Mouse (Mus musculus) embryonic facial prominence, embryonic 11.5 days (tissue): ENCODE measurements at regions not wholly inside any gene's neighbourhood (a gene's known extent, or its start where the extent isn't known, plus 50 kb on each side); places are given as distances from the start of the nearest gene placed in this dataset.

Source experiments
- ATAC-seq: fragments of 200-750 bp; cut with Nextera tagmentation; replicated peaks from 2 replicates; pipeline ENCODE4 v1.8.0; 2017; ENCODE audit warnings: low read depth; ENCODE audit not compliant: insufficient number of reproducible peaks, low FRiP score, low TSS enrichment
- DNase-seq: peaks from one replicate; pipeline ENCODE4 v3.0.0-alpha.2; 2015; ENCODE audit warnings: low spot score
- H3K27ac ChIP-seq: fragments of 300-500 bp; sonication (generic); replicated peaks from 2 replicates; pipeline ENCODE4 v1.5.1; 2014; ENCODE audit warnings: mild to moderate bottlenecking, low read depth, low read length, control low read depth
- H3K27me3 ChIP-seq: fragments of 300-500 bp; sonication (generic); 2 replicates; pipeline ENCODE4 v1.6.1; 2014; ENCODE audit warnings: mild to moderate bottlenecking, low read length, moderate library complexity, mixed read lengths; ENCODE audit not compliant: control insufficient read depth, insufficient read depth
- H3K36me3 ChIP-seq: fragments of 300-500 bp; sonication (generic); replicated peaks from 2 replicates; pipeline ENCODE4 v1.6.1; 2014; ENCODE audit warnings: low read depth, mild to moderate bottlenecking, low read length, moderate library complexity, mixed read lengths; ENCODE audit not compliant: control insufficient read depth, insufficient read depth
- H3K4me1 ChIP-seq: fragments of 300-500 bp; sonication (generic); 2 replicates; pipeline ENCODE4 v1.6.1; 2014; ENCODE audit warnings: low read length, mixed read lengths; ENCODE audit not compliant: control insufficient read depth, insufficient read depth
- H3K4me2 ChIP-seq: fragments of 300-500 bp; sonication (generic); 2 replicates; pipeline ENCODE4 v1.6.1; 2014; ENCODE audit warnings: low read depth, mild to moderate bottlenecking, control low read depth, low read length, moderate library complexity
- H3K4me3 ChIP-seq: fragments of 300-500 bp; sonication (generic); 2 replicates; pipeline ENCODE4 v1.5.1; 2014; ENCODE audit warnings: low read depth, low read length, control low read depth
- H3K9ac ChIP-seq: fragments of 300-500 bp; sonication (generic); replicated peaks from 2 replicates; pipeline ENCODE4 v1.6.1; 2014; ENCODE audit warnings: mild to moderate bottlenecking, control low read depth, low read length
- H3K9me3 ChIP-seq: fragments of 300-500 bp; sonication (generic); replicated peaks from 2 replicates; pipeline ENCODE4 v1.6.1; 2016; ENCODE audit warnings: mild to moderate bottlenecking, low read length, inconsistent platforms, mixed read lengths; ENCODE audit not compliant: control insufficient read depth
- WGBS: fragments of 180-500 bp; shearing (Covaris S2); extraction: QIAGEN DNeasy Blood & Tissue Kit; methylation state at CpG from one replicate; pipeline ENCODE4 v1.1.7; 2014; 5-methylcytosine and 5-hydroxymethylcytosine counted together

GRCm38 (mm10) chr1:76194844-76195243, 648.8 kb downstream of the Slc4a3 start:
- no peak for ATAC-seq
- Histone ChIP-seq H3K36me3 (no peaks in the 10 kb centered on the region), H3K4me2 (no peak overlapping the region), H3K4me3 (no peak overlapping the region), H3K27me3 (no peaks in the 10 kb centered on the region), H3K9ac (no peak overlapping the region), H3K9me3 (no peaks in the 10 kb centered on the region), H3K27ac (no peak overlapping the region), H3K4me1 (no peaks in the 10 kb centered on the region)
- 87% methylated on average over 4 of the region's 4 CpGs for WGBS
- no peak for DNase-seq

GRCm38 (mm10) chr1:76197651-76198050, 651.6 kb downstream of the Slc4a3 start:
- 80% methylated on average over 3 of the region's 3 CpGs for WGBS
- Histone ChIP-seq H3K9ac (no peak overlapping the region), H3K4me2 (no peak overlapping the region), H3K9me3 (no peaks in the 10 kb centered on the region), H3K27me3 (no peaks in the 10 kb centered on the region), H3K4me1 (no peaks in the 10 kb centered on the region), H3K4me3 (no peak overlapping the region), H3K27ac (no peak overlapping the region), H3K36me3 (no peaks in the 10 kb centered on the region)
- ATAC-seq (no peak), DNase-seq (no peak)

GRCm38 (mm10) chr1:76200906-76201305, 654.8 kb downstream of the Slc4a3 start:
- Histone ChIP-seq H3K36me3 (no peaks in the 10 kb centered on the region), H3K4me3 (no peak overlapping the region), H3K9me3 (no peaks in the 10 kb centered on the region), H3K27ac (no peak overlapping the region), H3K27me3 (no peaks in the 10 kb centered on the region), H3K4me2 (no peak overlapping the region), H3K4me1 (no peaks in the 10 kb centered on the region), H3K9ac (no peak overlapping the region)
- ATAC-seq (no peak), DNase-seq (peak; percentile 30)
- WGBS: 54% methylated on average over 3 of the region's 3 CpGs

- no peak overlapping the region for H3K9ac ChIP-seq
- H3K9me3 ChIP-seq: no peaks in the 10 kb centered on the region
- no peak for DNase-seq
- H3K27ac ChIP-seq: no peak overlapping the region
- H3K27me3 ChIP-seq: no peaks in the 10 kb centered on the region
- WGBS: 94% methylated on average over 5 of the region's 5 CpGs
- H3K4me2 ChIP-seq: no peak overlapping the region
- no peaks in the 10 kb centered on the region for H3K36me3 ChIP-seq
- no peak overlapping the region for H3K4me3 ChIP-seq
- ATAC-seq: no peak
- no peaks in the 10 kb centered on the region for H3K4me1 ChIP-seq
Measured at GRCm38 (mm10) chr1:76212486-76212885, 666.4 kb downstream of the Slc4a3 start.

- no peak for DNase-seq
- 68% methylated on average over 3 of the region's 3 CpGs for WGBS
- H3K9ac ChIP-seq: no peak overlapping the region
- no peaks in the 10 kb centered on the region for H3K9me3 ChIP-seq
- H3K27ac ChIP-seq: no peak overlapping the region
- no peak overlapping the region for H3K4me2 ChIP-seq
- no peaks in the 10 kb centered on the region for H3K27me3 ChIP-seq
- H3K4me3 ChIP-seq: no peak overlapping the region
- H3K36me3 ChIP-seq: no peaks in the 10 kb centered on the region
- H3K4me1 ChIP-seq: no peaks in the 10 kb centered on the region
- ATAC-seq: no peak
Measured at GRCm38 (mm10) chr1:76244721-76245120, 698.7 kb downstream of the Slc4a3 start.

- no peaks in the 10 kb centered on the region for H3K36me3 ChIP-seq
- no peaks in the 10 kb centered on the region for H3K9me3 ChIP-seq
- no peak for DNase-seq
- H3K27ac ChIP-seq: no peak overlapping the region
- H3K4me1 ChIP-seq: no peaks in the 10 kb centered on the region
- H3K27me3 ChIP-seq: no peaks in the 10 kb centered on the region
- H3K4me2 ChIP-seq: no peak overlapping the region
- H3K9ac ChIP-seq: no peak overlapping the region
- WGBS: 23% methylated on average over 8 of the region's 8 CpGs
- no peak overlapping the region for H3K4me3 ChIP-seq
- ATAC-seq: no peak
Measured at GRCm38 (mm10) chr1:76246181-76246796, 700.2 kb downstream of the Slc4a3 start.

GRCm38 (mm10) chr1:76247126-76247525, 701.1 kb downstream of the Slc4a3 start:
- H3K4me2 ChIP-seq: no peak overlapping the region
- H3K27ac ChIP-seq: no peak overlapping the region
- no peaks in the 10 kb centered on the region for H3K36me3 ChIP-seq
- WGBS: 34% methylated on average over 8 of the region's 8 CpGs
- H3K9ac ChIP-seq: no peak overlapping the region
- no peaks in the 10 kb centered on the region for H3K27me3 ChIP-seq
- DNase-seq (peak; percentile 56), ATAC-seq (no peak)
- no peaks in the 10 kb centered on the region for H3K4me1 ChIP-seq
- no peak overlapping the region for H3K4me3 ChIP-seq
- H3K9me3 ChIP-seq: no peaks in the 10 kb centered on the region

GRCm38 (mm10) chr1:76258217-76258616, 712.2 kb downstream of the Slc4a3 start:
- H3K9ac ChIP-seq: no peak overlapping the region
- WGBS: 35% methylated on average over 4 of the region's 4 CpGs

More at GRCm38 (mm10) chr1:76258217-76258616, 712.2 kb downstream of the Slc4a3 start:
- H3K4me2 ChIP-seq: no peak overlapping the region
- ATAC-seq (no peak), DNase-seq (peak; percentile 14)
- no peaks in the 10 kb centered on the region for H3K36me3 ChIP-seq
- H3K27ac ChIP-seq: no peak overlapping the region
- no peaks in the 10 kb centered on the region for H3K27me3 ChIP-seq
- H3K4me1 ChIP-seq: no peaks in the 10 kb centered on the region
- H3K9me3 ChIP-seq: no peaks in the 10 kb centered on the region
- H3K4me3 ChIP-seq: no peak overlapping the region
